Mouse (Mus musculus) neural tube, embryonic 14.5 days (tissue): ENCODE measurements at regions not wholly inside any gene's neighbourhood (a gene's known extent, or its start where the extent isn't known, plus 50 kb on each side); places are given as distances from the start of the nearest gene placed in this dataset.

Experiments
- ATAC-seq: fragments of 200-750 bp; cut with Nextera tagmentation; 2 replicates; pipeline ENCODE4 v1.8.0; 2017; ENCODE audit warnings: low read depth, mild to moderate bottlenecking, moderate TSS enrichment, moderate library complexity
- H3K27ac ChIP-seq: fragments of 300-500 bp; sonication (generic); 2 replicates; pipeline ENCODE4 v1.5.1; 2014; ENCODE audit warnings: low read depth, mild to moderate bottlenecking, control low read depth, low read length, moderate library complexity, mixed read lengths
- H3K27me3 ChIP-seq: fragments of 300-500 bp; sonication (generic); 2 replicates; pipeline ENCODE4 v1.6.1; 2014; ENCODE audit warnings: low read length; ENCODE audit not compliant: control insufficient read depth, insufficient read depth
- H3K36me3 ChIP-seq: fragments of 300-500 bp; sonication (generic); 2 replicates; pipeline ENCODE4 v1.6.1; 2014; ENCODE audit warnings: low read length, mixed read lengths; ENCODE audit not compliant: control insufficient read depth, insufficient read depth
- H3K4me1 ChIP-seq: fragments of 300-500 bp; sonication (generic); 2 replicates; pipeline ENCODE4 v1.6.1; 2014; ENCODE audit warnings: low read length; ENCODE audit not compliant: control insufficient read depth, insufficient read depth
- H3K4me2 ChIP-seq: fragments of 300-500 bp; sonication (generic); 2 replicates; pipeline ENCODE4 v1.6.1; 2014; ENCODE audit warnings: mild to moderate bottlenecking, low read depth, low read length, control low read depth
- H3K4me3 ChIP-seq: fragments of 300-500 bp; sonication (generic); 2 replicates; pipeline ENCODE4 v1.5.1; 2014; ENCODE audit warnings: low read depth, low read length, control low read depth, mixed read lengths
- H3K9ac ChIP-seq: fragments of 300-500 bp; sonication (generic); replicated peaks from 2 replicates; pipeline ENCODE4 v1.6.1; 2014; ENCODE audit warnings: low read depth, mild to moderate bottlenecking, control low read depth, low read length, mixed read lengths
- H3K9me3 ChIP-seq: fragments of 300-500 bp; sonication (generic); 2 replicates; pipeline ENCODE4 v1.6.1; 2016; ENCODE audit warnings: low read length; ENCODE audit not compliant: control insufficient read depth
- WGBS: fragments of 180-500 bp; shearing (Covaris S2); extraction: QIAGEN DNeasy Blood & Tissue Kit; methylation state at CpG from one replicate; pipeline ENCODE4 v1.1.7; 2014; 5-methylcytosine and 5-hydroxymethylcytosine counted together

DNA sequence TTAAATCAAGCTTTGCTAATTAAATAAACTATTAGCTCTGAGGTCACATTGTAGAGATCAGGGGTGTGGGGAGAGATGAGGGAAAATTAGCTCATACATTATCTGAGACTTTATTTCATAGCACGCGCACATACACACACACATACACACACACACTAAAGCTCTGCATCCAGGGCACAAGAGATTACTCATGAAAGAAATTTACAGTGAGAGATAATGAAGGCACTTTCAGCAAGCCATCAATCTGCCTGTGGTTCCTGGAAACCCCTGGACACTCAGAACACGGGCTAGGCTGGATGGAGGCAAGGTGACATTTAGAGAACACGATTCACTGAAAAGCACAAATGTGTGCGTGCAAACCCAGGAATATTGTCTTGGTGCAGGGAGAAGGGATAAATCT lies 60.2 kb downstream of the Scg2 start:
- peak; percentile 73 for ATAC-seq
- Histone ChIP-seq H3K27me3 (no peaks in the 10 kb centered on the region), H3K4me2 (no peak overlapping the region), H3K9ac (no peak overlapping the region), H3K4me1 (no peaks in the 10 kb centered on the region), H3K9me3 (no peaks in the 10 kb centered on the region), H3K4me3 (no peak overlapping the region), H3K27ac (0 out of 2 replicates have a peak overlapping the region, but pooled peaks have one; percentile 39), H3K36me3 (no peaks in the 10 kb centered on the region)
- 56% methylated on average over 5 of the region's 5 CpGs for WGBS

DNA sequence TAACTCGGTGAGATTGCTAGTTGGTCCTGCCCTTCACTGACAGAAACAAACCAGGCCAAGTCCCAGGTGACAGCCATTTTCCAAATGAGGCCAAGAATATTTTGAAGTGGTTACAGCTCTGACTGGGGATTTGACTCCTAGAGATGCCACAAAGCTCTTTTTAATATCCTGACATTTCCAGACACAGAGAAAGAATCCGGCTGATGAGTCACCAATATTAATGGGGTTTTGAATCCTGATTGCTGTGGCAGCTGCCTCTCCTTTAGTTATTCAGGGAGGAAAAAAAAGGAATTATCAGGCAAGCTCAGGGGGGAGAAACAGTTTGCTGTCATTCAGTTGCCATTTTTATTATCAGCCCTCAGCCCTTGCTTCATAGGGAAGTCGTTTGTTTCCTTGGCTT lies 65.1 kb downstream of the Scg2 start:
- no peak for ATAC-seq
- Histone ChIP-seq H3K4me2 (no peak overlapping the region), H3K36me3 (no peaks in the 10 kb centered on the region), H3K27me3 (no peaks in the 10 kb centered on the region), H3K4me1 (no peaks in the 10 kb centered on the region), H3K9ac (no peak overlapping the region), H3K4me3 (no peak overlapping the region), H3K27ac (no peak overlapping the region), H3K9me3 (no peaks in the 10 kb centered on the region)
- 50% methylated on average over 3 of the region's 3 CpGs for WGBS

DNA sequence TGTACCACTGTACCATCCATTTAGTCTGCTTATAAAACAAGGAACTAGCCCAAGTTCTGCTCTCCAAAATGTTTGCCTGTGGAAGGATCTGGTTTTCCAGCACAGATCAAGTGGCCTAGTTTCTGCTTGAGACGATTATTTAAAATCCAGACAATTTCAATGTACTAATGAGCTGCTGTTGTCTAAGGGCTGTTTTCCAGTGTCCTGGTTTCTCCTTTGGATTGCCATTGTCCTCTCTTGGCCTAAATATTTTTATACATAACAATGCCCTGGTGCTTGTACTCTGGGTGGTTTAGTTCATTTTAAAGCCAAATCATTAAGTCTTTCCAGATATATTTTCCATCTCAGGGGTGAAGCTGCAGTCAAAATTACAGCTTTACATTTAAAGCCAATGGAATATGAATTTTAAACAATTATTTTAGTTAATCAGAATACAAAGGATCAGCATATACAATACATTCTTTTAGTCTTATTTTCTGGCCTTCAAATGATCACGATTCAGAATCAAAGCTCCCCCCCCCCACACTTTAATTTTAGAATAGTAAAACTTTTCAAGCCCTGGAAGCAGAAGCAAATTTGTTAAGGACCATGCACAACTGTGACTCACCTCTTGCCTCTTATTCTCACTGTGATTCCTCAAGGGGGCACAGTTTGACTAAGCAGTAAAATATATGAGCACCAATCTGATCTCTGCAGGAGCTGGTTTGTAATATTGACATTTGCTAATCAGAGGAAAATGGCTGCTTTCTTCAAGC lies 82.5 kb downstream of the Scg2 start:
- Histone ChIP-seq H3K4me2 (no peak overlapping the region), H3K4me1 (no peaks in the 10 kb centered on the region)
- whole genome bisulfite sequencing: 87% methylated on average over 2 of the region's 2 CpGs

DNA sequence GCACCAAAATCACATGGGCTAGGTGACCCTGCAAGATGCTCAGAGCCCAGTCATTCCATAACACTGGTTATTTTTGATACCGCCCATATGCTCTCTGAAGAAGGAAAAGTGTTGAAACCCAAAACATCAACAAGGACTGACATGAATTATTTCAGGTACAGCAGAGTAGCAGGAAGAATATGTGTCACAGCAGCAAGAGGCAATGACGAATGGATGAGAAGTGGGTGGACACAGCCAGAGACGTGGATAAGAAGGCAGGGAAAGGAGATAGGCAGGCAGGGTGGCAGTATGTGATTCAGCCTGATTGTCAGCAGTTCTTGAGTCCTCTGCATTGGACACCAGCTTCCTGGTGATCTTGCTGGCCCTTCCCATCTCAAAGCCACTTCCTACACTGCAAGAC lies 93.4 kb downstream of the Scg2 start:
- H3K27ac ChIP-seq: no peak overlapping the region
- no peaks in the 10 kb centered on the region for H3K4me1 ChIP-seq
- no peaks in the 10 kb centered on the region for H3K9me3 ChIP-seq
- H3K9ac ChIP-seq: no peak overlapping the region
- no peaks in the 10 kb centered on the region for H3K27me3 ChIP-seq
- H3K4me2 ChIP-seq: no peak overlapping the region
- WGBS: 88% methylated on average over 3 of the region's 3 CpGs
- no peak overlapping the region for H3K4me3 ChIP-seq
- ATAC-seq: no peak
- no peaks in the 10 kb centered on the region for H3K36me3 ChIP-seq

More for the DNA sequence above, 82.5 kb downstream of the Scg2 start:
- ATAC-seq: no peak
- H3K36me3 ChIP-seq: no peaks in the 10 kb centered on the region
- no peaks in the 10 kb centered on the region for H3K9me3 ChIP-seq
- H3K27me3 ChIP-seq: no peaks in the 10 kb centered on the region
- no peak overlapping the region for H3K9ac ChIP-seq
- no peak overlapping the region for H3K27ac ChIP-seq
- H3K4me3 ChIP-seq: no peak overlapping the region

DNA sequence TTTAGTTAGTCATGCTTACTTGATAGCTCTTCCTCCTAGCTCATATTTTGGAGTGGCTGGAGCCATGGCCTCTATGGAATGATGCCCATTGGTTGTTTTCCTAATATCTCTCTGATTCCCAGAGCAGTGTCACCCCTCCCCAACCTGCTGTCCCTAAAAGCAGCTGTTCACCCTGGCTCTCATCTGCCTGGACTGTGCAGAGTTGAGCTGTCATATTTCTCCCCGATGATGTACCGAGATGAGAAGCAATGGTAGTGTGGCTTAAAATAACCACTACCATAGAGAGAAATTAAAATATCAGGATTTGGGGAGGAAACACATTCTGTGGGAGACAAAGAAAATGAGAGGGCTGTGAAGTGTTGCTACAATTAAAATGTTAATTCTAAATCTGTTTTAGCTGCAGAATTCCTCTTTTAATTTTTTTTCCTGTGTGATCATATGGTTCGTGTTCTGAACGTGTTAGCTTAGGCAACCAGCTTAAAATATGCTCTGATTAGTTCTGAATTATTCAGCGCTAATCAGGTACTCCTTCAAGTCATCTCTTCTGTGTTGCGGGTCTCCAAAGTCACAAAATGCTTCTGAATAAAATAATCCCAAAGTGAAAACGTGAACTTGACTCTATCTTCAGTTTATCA lies 104.3 kb downstream of the Scg2 start:
- Histone ChIP-seq H3K4me1 (no peaks in the 10 kb centered on the region), H3K36me3 (no peaks in the 10 kb centered on the region), H3K27ac (no peak overlapping the region), H3K4me2 (no peak overlapping the region), H3K9me3 (no peaks in the 10 kb centered on the region), H3K9ac (no peak overlapping the region), H3K27me3 (no peaks in the 10 kb centered on the region), H3K4me3 (no peak overlapping the region)
- ATAC-seq: no peak
- WGBS: 85% methylated on average over 7 of the region's 7 CpGs

DNA sequence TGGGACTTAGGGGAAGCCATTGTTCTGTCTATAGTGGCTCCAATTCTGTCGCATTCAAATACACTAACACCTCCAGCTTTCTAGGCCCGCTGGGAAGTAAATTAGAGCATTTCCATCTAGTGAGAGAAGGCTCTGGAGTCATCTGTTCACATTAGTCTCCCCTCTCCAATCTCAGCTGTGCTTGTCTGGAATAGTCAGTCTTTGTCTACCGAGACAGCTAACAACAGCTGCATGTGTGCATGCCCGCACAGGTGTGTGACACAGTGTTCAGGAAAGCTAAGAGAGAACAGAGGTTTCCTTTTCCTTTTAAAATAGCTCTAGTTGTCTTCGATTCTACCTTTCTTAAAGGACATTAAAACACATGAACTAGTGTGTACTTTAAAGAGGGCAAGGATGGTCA lies 122.7 kb downstream of the Scg2 start:
- Histone ChIP-seq H3K9ac (no peak overlapping the region), H3K4me3 (no peak overlapping the region), H3K36me3 (no peaks in the 10 kb centered on the region), H3K4me2 (no peak overlapping the region), H3K4me1 (no peaks in the 10 kb centered on the region), H3K9me3 (no peaks in the 10 kb centered on the region), H3K27ac (no peak overlapping the region), H3K27me3 (no peaks in the 10 kb centered on the region)
- ATAC-seq: no peak
- 72% methylated on average over 5 of the region's 5 CpGs for WGBS

DNA sequence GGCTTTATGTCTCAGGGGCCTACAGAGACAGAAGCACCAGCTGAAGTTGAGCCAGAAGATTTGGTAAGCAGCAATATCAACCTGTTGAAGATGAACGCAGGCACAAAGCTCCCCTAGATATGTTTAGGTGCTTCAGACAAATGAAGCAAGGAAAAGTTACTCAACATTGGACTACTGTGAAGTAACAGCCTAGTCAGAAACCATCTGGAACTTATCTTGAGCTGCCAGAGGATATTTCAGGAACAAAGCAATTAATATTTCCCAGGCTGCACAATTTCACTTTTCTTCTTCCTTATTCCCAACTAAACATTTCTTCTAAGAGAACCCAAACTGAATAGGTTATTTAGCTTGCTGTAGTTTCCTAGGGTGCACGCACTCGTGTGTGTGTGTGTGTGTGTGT lies 125.1 kb downstream of the Scg2 start:
- Histone ChIP-seq H3K4me3 (no peak overlapping the region), H3K36me3 (no peaks in the 10 kb centered on the region), H3K27me3 (no peaks in the 10 kb centered on the region), H3K9me3 (no peaks in the 10 kb centered on the region), H3K9ac (no peak overlapping the region), H3K4me1 (no peaks in the 10 kb centered on the region), H3K4me2 (no peak overlapping the region), H3K27ac (no peak overlapping the region)
- WGBS: 87% methylated on average over 3 of the region's 3 CpGs
- ATAC-seq: no peak

DNA sequence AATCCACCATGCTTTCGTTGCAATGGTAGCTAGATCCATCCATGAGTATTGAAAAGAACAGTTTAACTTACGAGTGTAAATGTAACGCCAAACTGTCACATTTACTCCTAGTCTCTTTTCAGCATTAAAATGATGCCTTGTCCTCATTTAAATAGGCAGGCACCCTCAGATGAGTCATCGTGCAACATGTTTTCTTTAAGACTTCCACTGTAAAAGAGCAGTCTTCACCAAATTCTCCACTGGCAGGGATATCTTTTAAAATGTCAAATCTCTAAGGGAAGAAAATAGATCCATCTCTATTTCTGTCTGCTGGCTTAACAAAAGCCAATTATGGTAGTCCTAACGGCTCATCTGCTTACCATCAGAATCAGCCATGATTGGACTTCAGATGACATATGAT lies 127.8 kb downstream of the Scg2 start:
- Histone ChIP-seq H3K27me3 (no peaks in the 10 kb centered on the region), H3K9ac (no peak overlapping the region), H3K4me2 (no peak overlapping the region), H3K4me1 (no peaks in the 10 kb centered on the region), H3K36me3 (no peaks in the 10 kb centered on the region), H3K4me3 (no peak overlapping the region), H3K9me3 (no peaks in the 10 kb centered on the region), H3K27ac (no peak overlapping the region)
- WGBS: 89% methylated on average over 5 of the region's 5 CpGs
- ATAC-seq: no peak

DNA sequence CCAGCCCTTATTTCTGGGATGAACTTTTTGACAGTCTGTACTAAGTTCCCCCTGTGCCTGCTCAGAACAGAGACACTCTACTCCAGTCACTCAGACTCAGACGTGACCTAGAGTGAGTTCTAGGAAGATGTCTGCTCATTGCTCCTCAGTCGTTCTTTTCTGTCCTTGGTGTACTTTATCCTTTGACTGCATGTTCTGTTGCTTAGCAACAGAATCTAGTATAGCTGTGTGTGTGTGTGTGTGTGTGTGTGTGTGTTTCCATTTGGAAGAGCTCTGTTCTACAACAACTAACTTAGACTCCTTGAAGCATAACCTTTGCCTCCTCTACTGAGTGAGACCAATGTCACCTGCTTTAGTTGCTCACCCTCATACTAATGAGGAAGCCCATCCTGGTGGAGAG lies 136.3 kb downstream of the Scg2 start:
- no peak overlapping the region for H3K27ac ChIP-seq
- no peaks in the 10 kb centered on the region for H3K36me3 ChIP-seq
- H3K4me1 ChIP-seq: no peaks in the 10 kb centered on the region
- H3K4me2 ChIP-seq: no peak overlapping the region
- ATAC-seq: no peak
- WGBS: 52% methylated on average over 2 of the region's 2 CpGs
- H3K9ac ChIP-seq: no peak overlapping the region
- H3K9me3 ChIP-seq: no peaks in the 10 kb centered on the region
- no peaks in the 10 kb centered on the region for H3K27me3 ChIP-seq
- H3K4me3 ChIP-seq: no peak overlapping the region
